Mouse (Mus musculus) liver, embryonic 13.5 days (tissue): ENCODE measurements around the gene Pmvk. TPM values are rescaled to one million over a fixed set of nuclear protein-coding genes. Genes with fewer than 3 reads are reported as not detected.

ENCODE experiments used
- ATAC-seq: fragments of 200-750 bp; cut with Nextera tagmentation; 2 replicates; pipeline ENCODE4 v1.8.0; 2017; ENCODE audit warnings: low read depth, mild to moderate bottlenecking, moderate number of reproducible peaks, moderate library complexity
- DNase-seq: peaks from one replicate; pipeline ENCODE4 v3.0.0; 2022
- H3K27ac ChIP-seq: fragments of 300-500 bp; sonication (generic); 2 replicates; pipeline ENCODE4 v1.5.1; 2015; ENCODE audit warnings: moderate library complexity, mild to moderate bottlenecking, inconsistent platforms
- H3K27me3 ChIP-seq: fragments of 300-500 bp; sonication (generic); 2 replicates; pipeline ENCODE4 v1.6.1; 2015; ENCODE audit warnings: mild to moderate bottlenecking, inconsistent platforms
- H3K36me3 ChIP-seq: fragments of 300-500 bp; sonication (generic); 2 replicates; pipeline ENCODE4 v1.6.1; 2015; ENCODE audit warnings: mild to moderate bottlenecking, inconsistent platforms
- H3K4me1 ChIP-seq: fragments of 300-500 bp; sonication (generic); replicated peaks from 2 replicates; pipeline ENCODE4 v1.6.1; 2015; ENCODE audit warnings: inconsistent platforms
- H3K4me2 ChIP-seq: fragments of 300-500 bp; sonication (generic); 2 replicates; pipeline ENCODE4 v1.6.1; 2015; ENCODE audit warnings: inconsistent platforms, mild to moderate bottlenecking, moderate library complexity
- H3K4me3 ChIP-seq: fragments of 300-500 bp; sonication (generic); replicated peaks from 2 replicates; pipeline ENCODE4 v1.5.1; 2015; ENCODE audit warnings: mild to moderate bottlenecking, inconsistent platforms
- H3K9ac ChIP-seq: fragments of 300-500 bp; sonication (generic); 2 replicates; pipeline ENCODE4 v1.6.1; 2015; ENCODE audit warnings: mild to moderate bottlenecking, inconsistent platforms
- H3K9me3 ChIP-seq: fragments of 300-500 bp; sonication (generic); replicated peaks from 2 replicates; pipeline ENCODE4 v1.6.1; 2016; ENCODE audit warnings: inconsistent platforms
- WGBS: fragments of 180-500 bp; shearing (Covaris S2); methylation state at CpG from one replicate; pipeline ENCODE4 v1.1.7; 2015; ENCODE audit not compliant: insufficient replicate concordance; 5-methylcytosine and 5-hydroxymethylcytosine counted together
- polyA plus RNA-seq: library from polyadenylated mRNA; unstranded; fragments of >200 nt; fragmentation: Nextera tagmentation; extraction: Ambion mirVana; gene quantifications from 2 replicates; pipeline ENCODE4 v1.2.1, GENCODE M21; 2015

Gene Pmvk
- polyA plus RNA-seq, 1 experiment from 2014 or later: 39.5 TPM

DNA sequence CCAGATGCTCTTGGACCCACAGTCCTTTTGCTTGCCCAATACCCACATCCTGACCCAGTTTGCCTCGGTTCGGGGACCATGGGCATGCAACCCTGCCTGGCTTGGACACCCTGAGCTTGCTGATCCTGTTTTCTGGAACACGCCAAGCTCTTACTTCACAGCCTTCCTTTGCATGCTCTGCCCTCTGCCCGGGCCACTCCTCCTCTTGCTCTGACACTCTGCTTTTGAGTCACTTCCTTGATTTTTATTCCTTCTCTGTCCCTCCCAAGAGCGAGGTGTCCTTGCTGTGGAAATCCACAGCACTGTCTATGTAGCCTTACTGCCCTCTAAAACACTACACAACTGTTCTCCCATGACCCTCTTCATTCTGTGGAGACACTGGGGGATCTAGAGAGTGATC lies 27.9 kb downstream of the Pmvk start:
- Histone ChIP-seq H3K27ac (no peak overlapping the region), H3K9ac (no peak overlapping the region), H3K4me3 (no peak overlapping the region), H3K36me3 (no peaks in the 10 kb centered on the region), H3K9me3 (no peaks in the 10 kb centered on the region), H3K27me3 (peaks cover 13% of the 10 kb centered on the region), H3K4me2 (no peak overlapping the region), H3K4me1 (no peaks in the 10 kb centered on the region)
- DNase-seq: no peak
- 63% methylated on average over 5 of the region's 5 CpGs for WGBS
- no peak for ATAC-seq

DNA sequence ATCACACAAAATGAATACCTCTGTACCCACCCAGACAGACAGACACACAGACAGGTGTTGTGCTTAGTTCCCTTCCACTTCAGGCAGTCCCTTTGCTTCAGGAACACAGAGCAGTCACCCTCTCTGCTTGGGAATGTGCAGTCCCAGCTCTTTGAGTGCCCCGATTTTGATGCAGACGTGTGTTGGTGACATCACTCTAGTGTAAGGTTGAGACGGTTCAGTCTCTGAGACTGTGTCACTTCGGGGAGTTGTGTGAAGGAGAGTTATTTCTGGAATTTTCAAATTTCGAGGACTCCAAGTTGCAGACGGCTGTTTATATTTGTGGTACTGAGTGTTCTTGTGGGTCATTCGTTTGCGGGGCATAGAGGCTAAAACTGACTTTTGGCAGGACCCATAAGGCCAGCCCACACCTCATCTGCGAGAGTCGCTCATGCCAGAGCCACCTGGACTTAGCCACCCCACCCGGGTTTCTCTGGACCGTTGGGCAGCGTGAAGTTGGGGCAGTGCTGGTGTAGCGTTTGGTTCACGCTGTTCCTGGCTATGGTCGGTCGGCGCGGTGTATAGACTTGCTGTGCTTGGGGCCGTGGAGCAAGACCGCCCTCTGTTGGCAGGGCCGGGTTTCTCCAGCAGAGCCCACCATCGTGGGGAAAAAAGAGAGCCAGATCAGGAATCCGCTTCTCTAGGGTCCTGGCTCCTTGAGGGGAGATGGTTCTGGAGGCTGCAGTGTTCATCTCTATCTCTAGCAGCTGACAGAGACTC lies 30.6 kb downstream of the Pmvk start:
- DNase-seq: peak; percentile 56
- Histone ChIP-seq H3K9ac (no peak overlapping the region), H3K9me3 (no peaks in the 10 kb centered on the region), H3K4me2 (peak overlapping the region; percentile 38), H3K4me1 (peaks cover 5% of the 10 kb centered on the region; the same call in 1 of the 2 replicates), H3K36me3 (no peaks in the 10 kb centered on the region), H3K4me3 (no peak overlapping the region), H3K27me3 (peaks cover 19% of the 10 kb centered on the region), H3K27ac (no peak overlapping the region)
- WGBS: 20% methylated on average over 24 of the region's 24 CpGs
- ATAC-seq: peak; percentile 75

DNA sequence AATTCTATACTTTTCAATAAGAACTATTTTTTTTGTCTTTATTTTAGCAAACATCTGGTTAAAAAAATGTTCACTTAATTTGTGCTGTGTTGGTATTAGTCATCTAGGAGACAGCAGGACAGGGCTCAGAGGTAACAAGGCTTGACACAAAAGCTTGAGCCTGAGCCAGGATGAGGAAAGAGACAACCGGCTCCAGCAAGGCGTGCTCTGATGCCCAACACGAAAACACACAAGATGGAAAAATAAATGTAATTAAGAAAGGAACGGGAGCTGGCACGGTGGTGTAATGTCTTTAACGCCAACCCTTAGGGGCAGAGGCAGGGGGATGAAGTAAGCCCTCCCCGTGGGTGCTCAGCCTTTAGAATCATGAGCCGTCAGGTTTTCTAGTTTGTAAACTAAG lies 31.8 kb downstream of the Pmvk start:
- Histone ChIP-seq H3K36me3 (no peaks in the 10 kb centered on the region), H3K9me3 (no peaks in the 10 kb centered on the region), H3K27me3 (peaks cover 19% of the 10 kb centered on the region), H3K27ac (no peak overlapping the region), H3K4me2 (no peak overlapping the region), H3K4me3 (no peak overlapping the region), H3K9ac (no peak overlapping the region), H3K4me1 (peaks cover 8% of the 10 kb centered on the region; the same call in 1 of the 2 replicates)
- 72% methylated on average over 8 of the region's 8 CpGs for WGBS
- ATAC-seq (no peak), DNase-seq (no peak)

DNA sequence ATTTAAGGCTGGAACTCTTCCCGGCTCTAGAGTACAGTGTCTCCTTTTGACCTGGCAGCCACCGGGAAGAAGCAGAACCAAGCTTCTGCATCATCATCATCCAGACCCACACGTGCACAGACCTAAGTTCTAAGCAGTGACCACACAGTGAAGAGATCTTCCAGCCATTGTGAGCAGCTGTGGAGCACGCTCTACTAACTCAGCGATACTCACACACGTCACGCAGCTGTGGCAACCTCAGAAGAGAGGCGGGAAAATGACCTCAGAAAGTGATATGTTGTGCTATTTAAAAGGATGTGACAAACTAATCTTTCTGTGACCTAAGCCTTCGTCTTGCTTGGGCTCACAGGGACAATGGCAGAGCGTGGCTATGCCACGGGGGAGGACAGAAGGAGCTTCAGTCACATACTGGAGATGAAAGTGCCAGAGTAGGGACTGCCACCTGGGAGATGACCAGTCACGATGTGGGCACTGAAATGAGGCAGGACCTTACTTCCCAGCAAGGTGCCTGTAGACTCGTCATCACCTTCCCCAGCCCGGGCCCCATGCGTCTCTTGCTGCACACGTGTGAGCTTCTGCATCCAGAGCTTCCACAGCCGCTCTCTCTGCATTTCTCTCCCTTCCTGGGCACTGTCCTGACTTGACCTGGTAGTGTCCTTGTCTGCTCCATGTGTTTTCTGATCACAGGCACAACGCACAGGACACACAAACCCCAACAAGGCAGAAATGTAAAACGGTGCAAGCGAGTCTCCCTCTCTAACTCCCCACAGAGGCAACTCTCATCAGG lies 32.8 kb downstream of the Pmvk start:
- Histone ChIP-seq H3K36me3 (no peaks in the 10 kb centered on the region), H3K4me3 (no peak overlapping the region), H3K9ac (no peak overlapping the region), H3K27me3 (peaks cover 19% of the 10 kb centered on the region), H3K9me3 (no peaks in the 10 kb centered on the region), H3K27ac (no peak overlapping the region), H3K4me2 (no peak overlapping the region), H3K4me1 (peaks cover 8% of the 10 kb centered on the region; the same call in 1 of the 2 replicates)
- DNase-seq (no peak), ATAC-seq (no peak)
- 52% methylated on average over 20 of the region's 20 CpGs for WGBS

DNA sequence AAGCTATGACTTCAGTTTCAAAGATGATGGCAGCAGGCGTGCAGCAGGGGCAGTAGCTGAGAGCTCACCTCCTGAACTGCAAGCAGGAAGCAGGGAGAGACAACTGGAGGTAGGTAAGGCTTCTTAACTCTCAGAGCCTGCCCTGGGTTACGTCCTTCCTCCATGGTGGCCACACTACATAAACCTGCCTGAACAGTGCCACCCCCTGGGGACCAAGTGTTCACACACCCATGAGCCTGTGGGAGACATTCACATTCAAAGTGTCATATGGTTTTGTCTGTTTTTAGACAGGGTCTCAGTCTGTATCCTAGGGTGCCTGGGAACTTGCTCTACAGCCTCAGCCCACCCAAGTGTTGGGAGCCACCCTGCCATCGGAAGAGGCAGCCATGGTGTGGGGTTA lies 36.4 kb downstream of the Pmvk start:
- Histone ChIP-seq H3K4me1 (peaks cover 8% of the 10 kb centered on the region; the same call in 1 of the 2 replicates), H3K27ac (no peak overlapping the region), H3K36me3 (no peaks in the 10 kb centered on the region), H3K4me2 (no peak overlapping the region), H3K4me3 (no peak overlapping the region), H3K27me3 (peaks cover 13% of the 10 kb centered on the region), H3K9me3 (no peaks in the 10 kb centered on the region), H3K9ac (no peak overlapping the region)
- ATAC-seq: no peak
- no peak for DNase-seq
- 71% methylated on average over 3 of the region's 3 CpGs for WGBS

DNA sequence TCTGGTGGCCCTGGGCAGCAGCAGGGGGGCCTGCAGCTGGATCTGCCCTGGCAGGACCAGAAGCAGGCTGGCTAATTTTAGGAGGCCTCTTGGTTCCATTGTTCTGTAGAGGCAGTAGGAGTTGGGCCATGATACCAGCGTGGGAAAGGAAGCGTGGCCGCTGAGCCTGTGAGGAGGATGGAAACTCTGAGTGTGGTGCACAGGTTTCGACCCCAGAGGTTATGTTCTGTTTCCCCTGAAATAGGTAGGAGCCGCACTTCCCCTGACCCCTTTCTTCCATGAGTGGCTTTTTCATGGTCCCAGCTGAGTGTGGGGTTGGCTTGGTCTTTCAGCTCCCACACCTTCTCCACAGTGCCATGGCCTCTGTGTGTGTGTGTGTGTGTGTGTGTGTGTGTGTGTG lies 37.2 kb downstream of the Pmvk start:
- H3K36me3 ChIP-seq: no peaks in the 10 kb centered on the region
- no peak overlapping the region for H3K4me2 ChIP-seq
- H3K9ac ChIP-seq: no peak overlapping the region
- no peaks in the 10 kb centered on the region for H3K9me3 ChIP-seq
- H3K27me3 ChIP-seq: peaks cover 10% of the 10 kb centered on the region
- ATAC-seq (no peak), DNase-seq (no peak)
- no peak overlapping the region for H3K27ac ChIP-seq
- WGBS: 74% methylated on average over 5 of the region's 5 CpGs
- H3K4me1 ChIP-seq: peaks cover 8% of the 10 kb centered on the region; the same call in 1 of the 2 replicates
- no peak overlapping the region for H3K4me3 ChIP-seq

DNA sequence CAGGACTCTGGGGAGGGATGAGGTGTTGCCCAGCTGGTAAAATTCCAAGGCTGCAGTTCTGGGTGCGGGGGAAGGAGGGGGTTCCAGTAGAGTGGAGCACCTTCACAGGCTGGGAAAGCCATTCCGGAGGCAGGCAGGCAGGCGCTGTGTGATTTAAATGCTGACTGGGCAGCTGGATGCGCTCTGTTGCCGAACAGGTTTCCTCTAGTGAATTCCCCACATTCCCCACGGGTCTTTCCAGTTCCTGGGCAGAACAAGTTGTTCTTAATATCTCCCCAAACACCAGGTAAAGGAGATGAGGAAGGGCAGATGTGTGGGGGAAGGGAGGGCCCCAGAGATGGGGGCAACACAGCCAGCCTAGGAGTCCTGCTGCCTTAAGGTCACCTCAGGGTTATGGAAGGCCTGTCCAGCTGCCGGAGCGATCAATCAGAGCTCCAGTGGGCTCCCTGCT lies 38.4 kb downstream of the Pmvk start:
- Histone ChIP-seq H3K36me3 (no peaks in the 10 kb centered on the region), H3K27ac (no peak overlapping the region), H3K9ac (no peak overlapping the region), H3K4me3 (no peak overlapping the region), H3K4me2 (no peak overlapping the region), H3K4me1 (peaks cover 8% of the 10 kb centered on the region; the same call in 1 of the 2 replicates), H3K9me3 (no peaks in the 10 kb centered on the region), H3K27me3 (peaks cover under 1% of the 10 kb centered on the region; the same call in 1 of the 2 replicates)
- no peak for DNase-seq
- no peak for ATAC-seq
- 56% methylated on average over 8 of the region's 8 CpGs for WGBS

DNA sequence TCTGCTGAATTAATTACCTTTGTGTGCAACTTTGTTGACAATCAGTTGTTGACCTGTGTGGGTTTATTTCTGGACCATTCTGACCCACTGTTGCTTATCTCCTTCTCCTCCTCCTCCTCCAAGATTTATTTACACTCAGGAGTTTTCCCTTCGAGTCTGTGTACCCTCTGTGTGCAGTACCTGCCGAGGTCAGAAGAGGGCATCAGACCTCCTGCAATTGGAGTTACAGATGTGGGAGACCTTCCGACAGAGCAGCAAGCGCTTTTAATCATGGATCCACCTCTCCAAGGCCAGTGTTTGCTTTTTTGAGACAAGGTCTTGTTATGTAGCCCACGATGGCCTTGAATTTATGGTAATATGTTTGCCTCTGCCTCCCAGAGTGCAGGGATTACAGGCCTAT lies 40.3 kb downstream of the Pmvk start:
- Histone ChIP-seq H3K9me3 (no peaks in the 10 kb centered on the region), H3K4me1 (peaks cover 3% of the 10 kb centered on the region; the same call in 1 of the 2 replicates), H3K36me3 (no peaks in the 10 kb centered on the region), H3K27ac (no peak overlapping the region), H3K9ac (no peak overlapping the region), H3K27me3 (no peaks in the 10 kb centered on the region), H3K4me2 (no peak overlapping the region), H3K4me3 (no peak overlapping the region)
- ATAC-seq: no peak
- no peak for DNase-seq
- WGBS: 66% methylated on average over 5 of the region's 5 CpGs

DNA sequence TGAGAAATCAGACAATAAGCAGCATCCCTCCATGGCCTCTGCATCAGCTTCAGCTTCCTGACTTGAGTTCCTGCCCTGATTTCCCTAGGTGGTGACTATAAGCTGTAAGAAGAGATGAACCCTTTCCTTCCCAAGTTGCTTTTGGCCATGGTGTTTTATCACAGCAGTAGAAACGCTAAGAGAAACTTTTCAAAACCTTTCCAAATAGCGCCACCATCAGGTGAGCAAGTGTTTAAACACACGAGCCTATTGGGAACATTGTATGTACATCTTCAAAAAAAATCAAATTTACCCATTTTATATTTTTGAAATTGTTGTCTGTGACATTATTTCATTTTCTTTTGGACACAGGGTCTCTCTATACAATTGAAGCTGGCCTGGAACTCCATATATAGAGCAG lies 42.0 kb downstream of the Pmvk start:
- DNase-seq (no peak), ATAC-seq (no peak)
- Histone ChIP-seq H3K9me3 (no peaks in the 10 kb centered on the region), H3K4me1 (no peaks in the 10 kb centered on the region), H3K9ac (no peak overlapping the region), H3K4me2 (no peak overlapping the region), H3K36me3 (no peaks in the 10 kb centered on the region), H3K27ac (no peak overlapping the region), H3K27me3 (no peaks in the 10 kb centered on the region), H3K4me3 (no peak overlapping the region)
- WGBS: 57% methylated on average over 3 of the region's 3 CpGs

DNA sequence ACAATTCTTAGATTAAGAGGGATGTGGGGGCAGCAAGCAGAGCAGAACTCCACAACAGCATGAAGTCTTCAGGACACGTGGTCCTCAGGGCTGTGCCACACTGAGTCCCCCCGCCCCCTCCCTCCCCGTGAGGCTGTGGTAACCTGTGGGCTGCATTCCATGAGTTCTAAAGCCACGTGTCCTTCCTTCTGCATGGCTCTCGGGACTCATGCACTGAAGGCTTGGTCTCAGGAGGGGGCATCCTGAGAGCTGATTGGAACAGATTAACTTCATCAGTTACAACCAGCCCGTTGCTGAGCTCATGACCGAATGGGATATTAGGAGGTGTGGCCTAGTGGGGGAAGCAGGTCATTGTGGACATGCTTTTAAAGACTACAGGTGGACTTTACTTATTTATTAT lies 45.4 kb downstream of the Pmvk start:
- Histone ChIP-seq H3K27ac (no peak overlapping the region), H3K4me1 (no peaks in the 10 kb centered on the region), H3K9ac (no peak overlapping the region), H3K4me2 (no peak overlapping the region), H3K4me3 (no peak overlapping the region), H3K27me3 (no peaks in the 10 kb centered on the region; the same call in 1 of the 2 replicates), H3K36me3 (no peaks in the 10 kb centered on the region), H3K9me3 (no peaks in the 10 kb centered on the region)
- no peak for ATAC-seq
- no peak for DNase-seq
- 33% methylated on average over 7 of the region's 7 CpGs for WGBS

DNA sequence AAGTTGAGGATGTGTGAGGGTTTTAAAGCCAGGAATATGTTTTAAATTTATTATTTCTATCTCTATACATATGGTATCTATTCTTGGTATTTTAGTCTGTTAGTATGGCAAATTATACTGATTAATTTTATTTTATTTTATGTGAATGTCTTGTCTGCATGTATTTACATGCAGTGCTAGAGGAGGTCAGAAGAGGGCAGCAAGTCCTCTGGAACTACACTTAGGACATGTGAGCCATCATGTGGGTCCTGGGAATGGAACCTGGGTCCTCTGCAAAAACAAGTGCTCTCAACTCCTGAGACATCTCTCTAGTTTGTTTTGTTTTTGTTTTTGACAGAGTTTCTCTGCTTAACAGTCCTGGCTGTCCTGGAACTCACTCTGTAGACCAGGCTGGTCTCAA lies 47.1 kb downstream of the Pmvk start:
- DNase-seq: no peak
- ATAC-seq: no peak
- H3K4me3 ChIP-seq: no peak overlapping the region

More for the DNA sequence above, 47.1 kb downstream of the Pmvk start:
- Histone ChIP-seq H3K9ac (no peak overlapping the region), H3K4me2 (no peak overlapping the region), H3K27ac (no peak overlapping the region), H3K27me3 (peaks cover 5% of the 10 kb centered on the region), H3K36me3 (no peaks in the 10 kb centered on the region), H3K4me1 (no peaks in the 10 kb centered on the region), H3K9me3 (no peaks in the 10 kb centered on the region)
